Mouse (Mus musculus): ENCODE data around the gene Grin2b. TPM values are rescaled to one million over a fixed set of nuclear protein-coding genes. Genes with fewer than 3 reads are reported as not detected.

Grin2b gene
- polyA plus RNA-seq, 1 experiment from 2014 or later: 0.53 TPM

GRCm38 (mm10) chr6:135900410-135900809 is 272.9 kb downstream of the Grin2b start:
- H3K4me3 ChIP-seq: no peak overlapping the region
- WGBS: 75% methylated on average over 10 of the region's 10 CpGs
- no peak for ATAC-seq (replicated peaks; ENCODE audit: insufficient number of reproducible peaks, insufficient read depth, low FRiP score, low read depth)

GRCm38 (mm10) chr6:135899225-135899624 is 274.1 kb downstream of the Grin2b start:
- 65% methylated on average over 10 of the region's 10 CpGs for WGBS
- H3K4me1 ChIP-seq (replicated peaks): no peaks in the 10 kb centered on the region
- no peak overlapping the region for H3K4me3 ChIP-seq
- H3K9ac ChIP-seq: no peak overlapping the region
- 0 out of 2 replicates have a peak, but pooled peaks cover 3% of the 10 kb centered on the region for H3K27me3 ChIP-seq
- no peak for ATAC-seq (replicated peaks; ENCODE audit: insufficient number of reproducible peaks, insufficient read depth, low FRiP score, low read depth)
- H3K27ac ChIP-seq: no peak overlapping the region
- H3K9me3 ChIP-seq (replicated peaks): no peaks in the 10 kb centered on the region
- no peaks in the 10 kb centered on the region for H3K36me3 ChIP-seq
- H3K4me2 ChIP-seq: no peak overlapping the region

More at GRCm38 (mm10) chr6:135900410-135900809, 272.9 kb downstream of the Grin2b start:
- H3K27me3 ChIP-seq: 0 out of 2 replicates have a peak, but pooled peaks cover 6% of the 10 kb centered on the region
- H3K27ac ChIP-seq: no peak overlapping the region
- H3K4me2 ChIP-seq: no peak overlapping the region
- no peaks in the 10 kb centered on the region for H3K9me3 ChIP-seq (replicated peaks)
- H3K36me3 ChIP-seq: no peaks in the 10 kb centered on the region
- no peaks in the 10 kb centered on the region for H3K4me1 ChIP-seq (replicated peaks)
- no peak overlapping the region for H3K9ac ChIP-seq

- no peak overlapping the region for H3K9ac ChIP-seq
- H3K4me1 ChIP-seq (replicated peaks): no peaks in the 10 kb centered on the region
- no peaks in the 10 kb centered on the region for H3K36me3 ChIP-seq
- 25% methylated on average over 1 of the region's 1 CpGs for WGBS
- H3K4me3 ChIP-seq: no peak overlapping the region
- no peaks in the 10 kb centered on the region for H3K27me3 ChIP-seq
- H3K27ac ChIP-seq: no peak overlapping the region
- no peak for ATAC-seq (replicated peaks; ENCODE audit: insufficient number of reproducible peaks, insufficient read depth, low FRiP score, low read depth)
- H3K9me3 ChIP-seq (replicated peaks): no peaks in the 10 kb centered on the region
- H3K4me2 ChIP-seq: no peak overlapping the region
These were observed 278.5 kb downstream of the Grin2b start for GRCm38 (mm10) chr6:135894793-135895228.

- no peak overlapping the region for H3K9ac ChIP-seq
- H3K4me2 ChIP-seq: no peak overlapping the region
- no peaks in the 10 kb centered on the region for H3K9me3 ChIP-seq (replicated peaks)
- ATAC-seq (replicated peaks; ENCODE audit: insufficient number of reproducible peaks, insufficient read depth, low FRiP score, low read depth): no peak
- H3K36me3 ChIP-seq: no peaks in the 10 kb centered on the region
- no peak overlapping the region for H3K27ac ChIP-seq
- 60% methylated on average over 5 of the region's 5 CpGs for WGBS
- H3K4me1 ChIP-seq (replicated peaks): no peaks in the 10 kb centered on the region
- no peak overlapping the region for H3K4me3 ChIP-seq
- H3K27me3 ChIP-seq: no peaks in the 10 kb centered on the region
These were observed 290.7 kb downstream of the Grin2b start for GRCm38 (mm10) chr6:135882611-135883010.

- H3K9me3 ChIP-seq (replicated peaks): no peaks in the 10 kb centered on the region
- H3K27me3 ChIP-seq: no peaks in the 10 kb centered on the region
- WGBS: 55% methylated on average over 8 of the region's 8 CpGs
These were observed 297.1 kb downstream of the Grin2b start for GRCm38 (mm10) chr6:135876163-135876726.

GRCm38 (mm10) chr6:135874626-135875025 is 298.7 kb downstream of the Grin2b start:
- no peaks in the 10 kb centered on the region for H3K4me1 ChIP-seq (replicated peaks)
- no peak overlapping the region for H3K4me3 ChIP-seq
- no peaks in the 10 kb centered on the region for H3K36me3 ChIP-seq
- H3K4me2 ChIP-seq: no peak overlapping the region
- H3K27ac ChIP-seq: no peak overlapping the region
- H3K9me3 ChIP-seq (replicated peaks): no peaks in the 10 kb centered on the region
- ATAC-seq (replicated peaks; ENCODE audit: insufficient number of reproducible peaks, insufficient read depth, low FRiP score, low read depth): no peak
- no peak overlapping the region for H3K9ac ChIP-seq
- no peaks in the 10 kb centered on the region for H3K27me3 ChIP-seq

More at GRCm38 (mm10) chr6:135876163-135876726, 297.1 kb downstream of the Grin2b start:
- no peak for ATAC-seq (replicated peaks; ENCODE audit: insufficient number of reproducible peaks, insufficient read depth, low FRiP score, low read depth)
- no peak overlapping the region for H3K27ac ChIP-seq
- H3K36me3 ChIP-seq: no peaks in the 10 kb centered on the region
- H3K9ac ChIP-seq: no peak overlapping the region
- H3K4me3 ChIP-seq: no peak overlapping the region
- H3K4me1 ChIP-seq (replicated peaks): no peaks in the 10 kb centered on the region
- H3K4me2 ChIP-seq: no peak overlapping the region

GRCm38 (mm10) chr6:135865832-135866231 is 307.5 kb downstream of the Grin2b start:
- Histone ChIP-seq H3K27me3 (no peaks in the 10 kb centered on the region), H3K9ac (no peak overlapping the region), H3K27ac (no peak overlapping the region), H3K4me3 (no peak overlapping the region), H3K9me3 (replicated peaks) (no peaks in the 10 kb centered on the region), H3K4me2 (no peak overlapping the region), H3K4me1 (replicated peaks) (no peaks in the 10 kb centered on the region), H3K36me3 (no peaks in the 10 kb centered on the region)
- ATAC-seq (replicated peaks; ENCODE audit: insufficient number of reproducible peaks, insufficient read depth, low FRiP score, low read depth): no peak
- 69% methylated on average over 7 of the region's 7 CpGs for WGBS

GRCm38 (mm10) chr6:135863965-135864364 is 309.3 kb downstream of the Grin2b start:
- no peak for ATAC-seq (replicated peaks; ENCODE audit: insufficient number of reproducible peaks, insufficient read depth, low FRiP score, low read depth)
- H3K36me3 ChIP-seq: no peaks in the 10 kb centered on the region
- H3K4me3 ChIP-seq: no peak overlapping the region
- H3K4me2 ChIP-seq: no peak overlapping the region
- no peaks in the 10 kb centered on the region for H3K27me3 ChIP-seq
- no peak overlapping the region for H3K9ac ChIP-seq
- H3K9me3 ChIP-seq (replicated peaks): no peaks in the 10 kb centered on the region
- H3K27ac ChIP-seq: no peak overlapping the region
- 78% methylated on average over 5 of the region's 5 CpGs for WGBS
- no peaks in the 10 kb centered on the region for H3K4me1 ChIP-seq (replicated peaks)

GRCm38 (mm10) chr6:135859502-135859901 is 313.8 kb downstream of the Grin2b start:
- H3K36me3 ChIP-seq: no peaks in the 10 kb centered on the region
- no peak overlapping the region for H3K4me3 ChIP-seq
- H3K9me3 ChIP-seq (replicated peaks): no peaks in the 10 kb centered on the region
- H3K4me2 ChIP-seq: no peak overlapping the region
- ATAC-seq (replicated peaks; ENCODE audit: insufficient number of reproducible peaks, insufficient read depth, low FRiP score, low read depth): no peak
- no peaks in the 10 kb centered on the region for H3K4me1 ChIP-seq (replicated peaks)
- WGBS: 50% methylated on average over 8 of the region's 8 CpGs
- H3K9ac ChIP-seq: no peak overlapping the region
- H3K27ac ChIP-seq: no peak overlapping the region
- no peaks in the 10 kb centered on the region for H3K27me3 ChIP-seq

GRCm38 (mm10) chr6:135854173-135854591 is 319.1 kb downstream of the Grin2b start:
- WGBS: 71% methylated on average over 8 of the region's 8 CpGs
- H3K27ac ChIP-seq: no peak overlapping the region
- no peaks in the 10 kb centered on the region for H3K4me1 ChIP-seq (replicated peaks)
- H3K4me3 ChIP-seq: no peak overlapping the region
- no peak for ATAC-seq (replicated peaks; ENCODE audit: insufficient number of reproducible peaks, insufficient read depth, low FRiP score, low read depth)
- H3K4me2 ChIP-seq: no peak overlapping the region
- H3K36me3 ChIP-seq: no peaks in the 10 kb centered on the region
- no peaks in the 10 kb centered on the region for H3K9me3 ChIP-seq (replicated peaks)
- H3K27me3 ChIP-seq: no peaks in the 10 kb centered on the region
- H3K9ac ChIP-seq: no peak overlapping the region

- no peak overlapping the region for H3K4me2 ChIP-seq
- H3K27ac ChIP-seq: no peak overlapping the region
- no peaks in the 10 kb centered on the region for H3K4me1 ChIP-seq (replicated peaks)
- no peak overlapping the region for H3K4me3 ChIP-seq
- WGBS: 75% methylated on average over 3 of the region's 3 CpGs
- H3K27me3 ChIP-seq: no peaks in the 10 kb centered on the region
- H3K9me3 ChIP-seq (replicated peaks): no peaks in the 10 kb centered on the region
- ATAC-seq (replicated peaks; ENCODE audit: insufficient number of reproducible peaks, insufficient read depth, low FRiP score, low read depth): no peak
- no peaks in the 10 kb centered on the region for H3K36me3 ChIP-seq
- no peak overlapping the region for H3K9ac ChIP-seq
These were observed 329.6 kb downstream of the Grin2b start for GRCm38 (mm10) chr6:135843755-135844154.

GRCm38 (mm10) chr6:135836353-135836752 is 337.0 kb downstream of the Grin2b start:
- no peaks in the 10 kb centered on the region for H3K4me1 ChIP-seq (replicated peaks)
- 83% methylated on average over 4 of the region's 4 CpGs for WGBS
- ATAC-seq (replicated peaks; ENCODE audit: insufficient number of reproducible peaks, insufficient read depth, low FRiP score, low read depth): no peak
- no peak overlapping the region for H3K27ac ChIP-seq
- H3K27me3 ChIP-seq: no peaks in the 10 kb centered on the region
- H3K4me3 ChIP-seq: no peak overlapping the region
- no peak overlapping the region for H3K9ac ChIP-seq
- H3K36me3 ChIP-seq: no peaks in the 10 kb centered on the region
- H3K9me3 ChIP-seq (replicated peaks): no peaks in the 10 kb centered on the region
- H3K4me2 ChIP-seq: no peak overlapping the region
